Mouse (Mus musculus): ENCODE measurements at regions not wholly inside any gene's neighbourhood (a gene's known extent, or its start where the extent isn't known, plus 50 kb on each side); places are given as distances from the start of the nearest gene placed in this dataset.

- DNase-seq (ENCODE audit: low spot score), result no peak
These were observed 321.2 kb upstream of the Gm5148 start for GRCm38 (mm10) chr3:38045523-38045922.

- DNase-seq (ENCODE audit: low spot score), result no peak
These were observed 320.0 kb upstream of the Gm5148 start for GRCm38 (mm10) chr3:38044338-38044737.

GRCm38 (mm10) chr3:38042614-38043013 lies 318.3 kb upstream of the Gm5148 start:
- DNase-seq (ENCODE audit: low spot score), result no peak

GRCm38 (mm10) chr3:38036131-38036530 lies 311.8 kb upstream of the Gm5148 start:
- DNase-seq (ENCODE audit: low spot score), result no peak

GRCm38 (mm10) chr3:38034138-38034537 lies 309.8 kb upstream of the Gm5148 start:
- DNase-seq (ENCODE audit: low spot score), result no peak

GRCm38 (mm10) chr3:38014768-38015167 lies 290.5 kb upstream of the Gm5148 start:
- DNase-seq (ENCODE audit: low spot score), result no peak

- DNase-seq (ENCODE audit: low spot score), result no peak
These were observed 284.9 kb upstream of the Gm5148 start for GRCm38 (mm10) chr3:38009168-38009567.

GRCm38 (mm10) chr3:38008321-38008720 lies 284.0 kb upstream of the Gm5148 start:
- no peak for DNase-seq (ENCODE audit: low spot score)

- DNase-seq (ENCODE audit: low spot score), result no peak
These were observed 283.3 kb upstream of the Gm5148 start for GRCm38 (mm10) chr3:38007626-38008025.

GRCm38 (mm10) chr3:38002275-38002674 lies 278.0 kb upstream of the Gm5148 start:
- no peak for DNase-seq (ENCODE audit: low spot score)

- DNase-seq (ENCODE audit: low spot score), result no peak
These were observed 275.5 kb upstream of the Gm5148 start for GRCm38 (mm10) chr3:37999779-38000178.

- no peak for DNase-seq (ENCODE audit: low spot score)
These were observed 273.7 kb upstream of the Gm5148 start for GRCm38 (mm10) chr3:37997998-37998397.

- DNase-seq (ENCODE audit: low spot score), result no peak
These were observed 265.7 kb upstream of the Gm5148 start for GRCm38 (mm10) chr3:37989992-37990391.

GRCm38 (mm10) chr3:37987775-37988505 lies 263.6 kb upstream of the Gm5148 start:
- DNase-seq (ENCODE audit: low spot score), result no peak

- DNase-seq (ENCODE audit: low spot score), result no peak
These were observed 262.9 kb upstream of the Gm5148 start for GRCm38 (mm10) chr3:37987007-37987774.

- DNase-seq (ENCODE audit: low spot score), result no peak
These were observed 260.4 kb upstream of the Gm5148 start for GRCm38 (mm10) chr3:37984706-37985105.

GRCm38 (mm10) chr3:37981481-37982180 lies 257.3 kb upstream of the Gm5148 start:
- no peak for DNase-seq (ENCODE audit: low spot score)

GRCm38 (mm10) chr3:37979871-37980270 lies 255.6 kb upstream of the Gm5148 start:
- no peak for DNase-seq (ENCODE audit: low spot score)

GRCm38 (mm10) chr3:37978481-37978880 lies 254.2 kb upstream of the Gm5148 start:
- DNase-seq (ENCODE audit: low spot score), result no peak

- DNase-seq (ENCODE audit: low spot score), result no peak
These were observed 253.2 kb upstream of the Gm5148 start for GRCm38 (mm10) chr3:37977453-37977852.

GRCm38 (mm10) chr3:37976566-37976965 lies 252.3 kb upstream of the Gm5148 start:
- DNase-seq (ENCODE audit: low spot score), result peak; percentile 27

- DNase-seq (ENCODE audit: low spot score), result no peak
These were observed 251.0 kb upstream of the Gm5148 start for GRCm38 (mm10) chr3:37975194-37975756.
